ENCODE assay signal across 17 mouse cellular contexts in the genomic region with DNA sequence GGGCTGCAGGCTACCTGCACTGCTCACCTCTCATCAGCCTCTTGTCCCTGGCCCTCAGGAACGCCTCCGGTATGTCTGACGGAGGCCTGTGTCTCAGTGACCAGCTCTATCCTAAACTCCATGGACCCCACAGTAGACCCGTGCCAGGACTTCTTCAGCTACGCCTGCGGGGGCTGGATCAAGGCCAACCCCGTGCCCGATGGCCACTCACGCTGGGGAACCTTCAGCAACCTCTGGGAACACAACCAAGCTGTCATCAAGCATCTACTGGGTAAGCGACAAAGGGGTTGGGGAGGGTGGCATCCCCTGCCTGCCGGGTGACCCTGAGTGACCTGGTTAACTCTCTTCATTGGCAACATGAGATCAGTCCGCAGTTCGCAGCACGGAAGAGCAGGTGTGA.
A peak's percentile ranks its signal among the peaks of the same experiment; 100 is the strongest.
DNase-seq lines count a peak whose midpoint lies in the region; ATAC-seq and TF ChIP-seq lines count a peak whose summit lies in the region.
"Had no signal": no experiment of that assay in that cellular context is flagged by ENCODE, and none has a peak within 500 bp of the region (broad histone marks: within the 10 kb centered on the region; RNA-seq: fewer than 3 reads in every experiment).

No protein-coding gene starts in this region.

- H3K9ac ChIP-seq in heart, adult 2 months (ENCODE audit: low read depth, low read length) = no peak overlapping the region
- no peak overlapping the region for H3K9ac ChIP-seq in heart, embryonic 13.5 days
- H3K9ac ChIP-seq in lung, postnatal 0 days (replicated peaks; ENCODE audit: low read depth) = no peak overlapping the region
- H3K9ac ChIP-seq: forebrain, embryonic 13.5 days; limb, embryonic 12.5 days; lung, embryonic 14.5 days had no signal

- no peak overlapping the region for H3K4me3 ChIP-seq in heart, adult 2 months
- no peak overlapping the region for H3K4me3 ChIP-seq in heart, embryonic 13.5 days
- H3K4me3 ChIP-seq in lung, postnatal 0 days (ENCODE audit: low read depth, low read length) = no peak overlapping the region
- H3K4me3 ChIP-seq: forebrain, embryonic 13.5 days; limb, embryonic 12.5 days had no signal

- peaks cover 25% of the 10 kb centered on the region for H3K4me1 ChIP-seq in heart, adult 2 months (ENCODE audit: control insufficient read depth, insufficient read depth, low read length)
- peaks cover 71% of the 10 kb centered on the region for H3K4me1 ChIP-seq in heart, embryonic 13.5 days
- H3K4me1 ChIP-seq in lung, postnatal 0 days (ENCODE audit: insufficient read depth, low read depth, low read length) = peaks cover 9% of the 10 kb centered on the region; the same call in 1 of the 2 replicates

- intact Hi-C loops in heart, adult 2 months (cut with DNase I) = no loop called here

- no peak for TF ChIP-seq EP300 in heart, adult 2 months (IDR thresholded peaks at IDR 0.05; ENCODE audit: insufficient read depth, low read depth, low read length)
- no peak for TF ChIP-seq EP300 in lung, postnatal 0 days (IDR thresholded peaks at IDR 0.05)

- no peak for TF ChIP-seq POLR2A in heart, adult 2 months (IDR thresholded peaks at IDR 0.05; ENCODE audit: insufficient read depth, low read depth, low read length)

- DNase-seq in cerebellum, adult 9-11 months = peak; percentile 61
- no peak for DNase-seq in cerebellum, adult 9-10 months
- DNase-seq in heart, adult 2 months = peak; percentile 43 to 55
- no peak for DNase-seq in heart, adult 8-10 months (ENCODE audit: low spot score)
- peak; percentile 20 for DNase-seq in Muller cell, postnatal 12 days (ENCODE audit: inconsistent ontology term)
- no peak for DNase-seq in lung, postnatal 10 days
- DNase-seq in lung, postnatal 0 days (ENCODE audit: low spot score) = no peak
- DNase-seq: embryo, embryonic 11 days; kidney, adult 9 months; layer of hippocampus, postnatal 36 days; lung, embryonic 14.5 days; right cerebral cortex, postnatal 25 days had no signal

- 64% methylated on average over 14 of the region's 14 CpGs for WGBS in heart, adult 2 months
- 63% methylated on average over 14 of the region's 14 CpGs for WGBS in heart, embryonic 13.5 days
- WGBS in lung, postnatal 0 days = 82% methylated on average over 14 of the region's 14 CpGs

- H3K79me2 ChIP-seq in heart, adult 2 months (replicated peaks; ENCODE audit: control insufficient read depth, insufficient read depth, low read length) = 0 out of 2 replicates have a peak, but pooled peaks cover 1% of the 10 kb centered on the region

- no peak overlapping the region for H3K4me2 ChIP-seq in heart, embryonic 13.5 days
- H3K4me2 ChIP-seq in lung, postnatal 0 days (replicated peaks; ENCODE audit: low read depth, low read length) = no peak overlapping the region
- H3K4me2 ChIP-seq: forebrain, embryonic 13.5 days; limb, embryonic 12.5 days; lung, embryonic 14.5 days had no signal

- no peaks in the 10 kb centered on the region for H3K36me3 ChIP-seq in heart, adult 2 months (ENCODE audit: control insufficient read depth, insufficient read depth, low read length)
- H3K36me3 ChIP-seq in heart, embryonic 13.5 days = peaks cover 51% of the 10 kb centered on the region
- no peaks in the 10 kb centered on the region for H3K36me3 ChIP-seq in lung, postnatal 0 days (ENCODE audit: insufficient read depth, low read length)

- no peak for TF ChIP-seq CTCF in heart, adult 2 months (IDR thresholded peaks at IDR 0.05)
- no peak for TF ChIP-seq CTCF in lung, postnatal 0 days (IDR thresholded peaks at IDR 0.05)

- H3K27ac ChIP-seq in heart, adult 2 months = no peak overlapping the region; the same call in 1 of the 2 replicates
- peak overlapping the region; percentile 56 for H3K27ac ChIP-seq in heart, embryonic 13.5 days (replicated peaks)
- H3K27ac ChIP-seq in lung, postnatal 0 days (ENCODE audit: low read length) = no peak overlapping the region
- H3K27ac ChIP-seq: forebrain, embryonic 13.5 days; limb, embryonic 12.5 days had no signal

- H3K27me3 ChIP-seq in heart, adult 2 months (ENCODE audit: control insufficient read depth, insufficient read depth, low read length) = no peaks in the 10 kb centered on the region
- H3K27me3 ChIP-seq in heart, embryonic 13.5 days (replicated peaks) = no peaks in the 10 kb centered on the region
- H3K27me3 ChIP-seq in lung, postnatal 0 days (replicated peaks; ENCODE audit: insufficient read depth, low read length) = no peaks in the 10 kb centered on the region
- H3K27me3 ChIP-seq: limb, embryonic 12.5 days; Patski had no signal

- ATAC-seq in heart, embryonic 13.5 days (ENCODE audit: extremely low read depth, insufficient number of reproducible peaks, low FRiP score, low TSS enrichment) = no peak
- no peak for ATAC-seq in lung, postnatal 0 days
- ATAC-seq: forebrain, embryonic 13.5 days; midbrain, embryonic 16.5 days; Patski had no signal

- H3K9me3 ChIP-seq in heart, embryonic 13.5 days = no peaks in the 10 kb centered on the region
- no peaks in the 10 kb centered on the region for H3K9me3 ChIP-seq in lung, postnatal 0 days (ENCODE audit: low read length)
- H3K9me3 ChIP-seq: forebrain, embryonic 13.5 days; limb, embryonic 12.5 days had no signal

Comparison
In these comparisons a context has a peak if more than half of its experiments do, and no peak if none do; other contexts are left out.
1. DNase-seq: peak in cerebellum, adult 9-11 months (single experiment), heart, adult 2 months (2 of 2) and Muller cell, postnatal 12 days (single experiment); none in cerebellum, adult 9-10 months (single experiment), heart, adult 8-10 months (single experiment), lung, postnatal 10 days (single experiment) and lung, postnatal 0 days (single experiment).